Mouse (Mus musculus): ENCODE measurements at regions not wholly inside any gene's neighbourhood (a gene's known extent, or its start where the extent isn't known, plus 50 kb on each side); places are given as distances from the start of the nearest gene placed in this dataset.

DNA sequence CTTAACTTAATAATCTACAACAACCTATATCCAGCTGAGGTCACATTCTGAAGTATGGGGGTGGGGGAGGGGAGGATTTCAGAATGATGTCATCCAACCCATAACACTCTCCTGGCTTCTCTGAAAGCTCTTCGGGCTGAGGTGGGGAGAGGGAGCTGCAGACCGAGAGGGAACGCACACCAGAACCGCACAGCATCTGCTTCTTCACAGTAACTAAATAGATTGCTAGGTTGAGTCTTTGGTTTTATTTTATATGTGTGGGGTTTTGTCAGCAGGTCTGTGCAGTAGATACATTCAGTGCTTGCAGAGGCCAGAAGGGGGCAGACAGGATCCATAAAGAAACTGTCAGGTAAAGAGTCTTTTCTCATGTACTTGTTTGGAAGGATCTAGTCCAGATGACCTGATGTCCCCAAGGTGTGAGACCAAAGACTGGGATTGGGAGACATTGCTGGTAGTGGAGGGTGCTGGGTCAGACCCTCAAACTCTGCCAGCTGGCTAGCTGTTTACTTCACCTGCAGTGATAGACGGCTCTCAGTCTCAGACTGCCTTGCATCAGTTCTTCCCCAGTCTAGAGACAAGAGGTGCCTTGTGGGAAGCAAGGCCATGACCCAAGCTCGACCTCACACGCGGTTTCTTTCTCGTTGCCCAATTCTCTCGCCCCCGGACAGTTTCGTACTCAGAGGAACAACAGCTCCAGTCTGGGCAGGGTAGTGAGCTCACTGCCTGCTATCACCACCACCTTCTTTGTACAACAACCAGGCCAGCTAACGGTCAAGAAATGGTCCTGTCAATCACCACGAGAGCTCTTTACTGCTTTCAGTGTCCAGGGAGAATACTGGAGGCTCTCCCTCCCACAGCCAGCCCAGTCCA lies 83.2 kb upstream of the C1qtnf3 start:
- peak; percentile 39 for DNase-seq (ENCODE audit: low read depth, low spot score)
- in situ Hi-C loops (cut with MboI; ENCODE audit: low sequenced_read_pairs in 2 of 2, unreplicated experiment in 2 of 2), result no loop called here
- Histone ChIP-seq H3K4me1 (ENCODE audit: control insufficient read depth in 2 of 2, insufficient read depth in 2 of 2, low read length in 2 of 2, poor library complexity in 1 of 2) (peaks cover 4 to 6% of the 10 kb centered on the region in 2 experiments; a peak in 3 of 4 replicates), H3K9me3 (ENCODE audit: control insufficient read depth, insufficient read depth, low read depth, low read length) (no peaks in the 10 kb centered on the region), H3K9ac (ENCODE audit: insufficient read depth, low read depth, low read length, poor library complexity, severe bottlenecking) (no peak overlapping the region), H3K27ac (ENCODE audit: insufficient read depth, low read depth, low read length, poor library complexity, severe bottlenecking) (no peak overlapping the region), H3K4me3 (ENCODE audit: insufficient read depth in 1 of 2, low read depth in 1 of 2, low read length in 2 of 2, poor library complexity in 1 of 2, severe bottlenecking in 1 of 2) (no peak overlapping the region), H3K36me3 (ENCODE audit: control insufficient read depth, insufficient read depth, low read length, poor library complexity, severe bottlenecking) (no peaks in the 10 kb centered on the region)
- no peak for TF ChIP-seq MAFK (IDR thresholded peaks at IDR 0.05; ENCODE audit: insufficient read depth, low read depth, low read length)
- TF ChIP-seq ZC3H11A (IDR thresholded peaks at IDR 0.05; ENCODE audit: borderline replicate concordance, low read depth, low read length), result peak; percentile 56
- TF ChIP-seq ZNF384 (IDR thresholded peaks at IDR 0.05; ENCODE audit: low read depth, low read length), result no peak
- TF ChIP-seq HCFC1 (IDR thresholded peaks at IDR 0.05; ENCODE audit: borderline replicate concordance, insufficient read depth, low read length), result no peak
- no peak for TF ChIP-seq CHD2 (IDR thresholded peaks at IDR 0.05; ENCODE audit: low read depth, low read length)

DNA sequence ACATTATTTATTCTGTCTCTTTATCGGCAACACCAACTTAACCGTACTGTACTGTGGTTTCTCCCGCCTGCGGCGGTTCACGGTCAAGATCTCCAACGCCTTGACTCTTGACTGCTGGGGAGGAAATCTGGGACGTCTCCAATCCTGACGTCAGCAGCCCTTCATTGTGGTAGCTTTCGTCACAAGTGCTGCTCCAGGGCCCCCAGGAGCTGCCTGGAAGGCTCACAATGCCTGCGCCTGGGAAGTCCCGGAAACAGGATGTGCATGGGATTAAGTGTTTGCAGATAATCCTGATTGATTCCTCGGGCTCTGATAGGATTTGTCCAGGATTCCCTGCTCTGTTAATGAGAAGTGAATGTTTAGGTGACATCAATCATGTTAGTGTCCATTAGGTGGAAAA lies 82.3 kb upstream of the C1qtnf3 start:
- no peak for DNase-seq (ENCODE audit: low read depth, low spot score)
- Histone ChIP-seq H3K27ac (ENCODE audit: insufficient read depth, low read depth, low read length, poor library complexity, severe bottlenecking) (no peak overlapping the region), H3K9me3 (ENCODE audit: control insufficient read depth, insufficient read depth, low read depth, low read length) (no peaks in the 10 kb centered on the region), H3K4me3 (ENCODE audit: insufficient read depth in 1 of 2, low read depth in 1 of 2, low read length in 2 of 2, poor library complexity in 1 of 2, severe bottlenecking in 1 of 2) (no peak overlapping the region), H3K4me1 (ENCODE audit: control insufficient read depth in 2 of 2, insufficient read depth in 2 of 2, low read length in 2 of 2, poor library complexity in 1 of 2) (peaks cover 4 to 6% of the 10 kb centered on the region in 2 experiments; a peak in 3 of 4 replicates), H3K9ac (ENCODE audit: insufficient read depth, low read depth, low read length, poor library complexity, severe bottlenecking) (no peak overlapping the region), H3K36me3 (ENCODE audit: control insufficient read depth, insufficient read depth, low read length, poor library complexity, severe bottlenecking) (no peaks in the 10 kb centered on the region)
- TF ChIP-seq HCFC1 (IDR thresholded peaks at IDR 0.05; ENCODE audit: borderline replicate concordance, insufficient read depth, low read length), result no peak
- TF ChIP-seq ZC3H11A (IDR thresholded peaks at IDR 0.05; ENCODE audit: borderline replicate concordance, low read depth, low read length), result no peak
- in situ Hi-C loops (cut with MboI; ENCODE audit: low sequenced_read_pairs in 2 of 2, unreplicated experiment in 2 of 2), result loop anchor here in 1 of 2 experiments (10.0 kb wide), 1 partner anchor 375 kb away; no protein-coding TSS in a partner anchor

DNA sequence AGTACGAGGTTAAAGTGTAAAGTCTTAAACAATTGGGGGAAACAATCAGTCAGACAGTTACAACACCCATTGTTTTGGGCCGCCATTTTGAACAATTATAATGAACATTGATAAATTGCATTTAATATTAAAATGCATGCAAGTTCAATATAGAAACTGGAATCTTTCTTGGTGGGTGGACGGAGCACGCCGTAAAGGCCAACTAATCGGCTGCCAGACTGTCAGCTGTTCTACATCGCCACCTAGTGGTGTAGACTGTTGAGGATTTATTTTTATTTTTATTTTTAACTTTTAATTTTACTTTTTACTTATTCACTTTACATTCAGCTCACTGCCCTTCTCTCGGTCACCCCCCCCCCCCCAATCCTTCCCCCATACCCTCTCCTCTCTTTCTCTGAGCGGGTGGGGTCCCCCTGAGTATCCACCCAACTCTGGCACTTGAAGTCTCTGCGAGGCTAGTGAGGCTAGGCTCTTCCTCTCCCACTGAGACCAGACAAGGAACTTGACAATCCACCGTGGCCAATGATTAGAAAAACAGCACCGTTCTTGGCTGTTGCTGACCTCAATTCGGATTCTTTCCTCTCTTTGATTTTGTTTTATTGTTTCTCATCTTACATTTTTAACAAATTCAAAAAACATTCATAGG lies 79.7 kb upstream of the C1qtnf3 start:
- Histone ChIP-seq H3K9ac (ENCODE audit: insufficient read depth, low read depth, low read length, poor library complexity, severe bottlenecking) (no peak overlapping the region), H3K36me3 (ENCODE audit: control insufficient read depth, insufficient read depth, low read length, poor library complexity, severe bottlenecking) (no peaks in the 10 kb centered on the region), H3K4me3 (ENCODE audit: insufficient read depth in 1 of 2, low read depth in 1 of 2, low read length in 2 of 2, poor library complexity in 1 of 2, severe bottlenecking in 1 of 2) (no peak overlapping the region), H3K27ac (ENCODE audit: insufficient read depth, low read depth, low read length, poor library complexity, severe bottlenecking) (no peak overlapping the region), H3K9me3 (ENCODE audit: control insufficient read depth, insufficient read depth, low read depth, low read length) (no peaks in the 10 kb centered on the region), H3K4me1 (ENCODE audit: control insufficient read depth in 2 of 2, insufficient read depth in 2 of 2, low read length in 2 of 2, poor library complexity in 1 of 2) (peaks cover 4% of the 10 kb centered on the region in 2 experiments; a peak in 2 of 4 replicates)
- no peak for TF ChIP-seq HCFC1 (IDR thresholded peaks at IDR 0.05; ENCODE audit: borderline replicate concordance, insufficient read depth, low read length)
- peak; percentile 52; the same call in 1 of the 2 replicates for TF ChIP-seq ZC3H11A (IDR thresholded peaks at IDR 0.05; ENCODE audit: borderline replicate concordance, low read depth, low read length)
- in situ Hi-C loops (cut with MboI; ENCODE audit: low sequenced_read_pairs in 2 of 2, unreplicated experiment in 2 of 2), result loop anchor here in 1 of 2 experiments (10.0 kb wide), 1 partner anchor 378 kb away; no protein-coding TSS in a partner anchor
- no peak for DNase-seq (ENCODE audit: low read depth, low spot score)

DNA sequence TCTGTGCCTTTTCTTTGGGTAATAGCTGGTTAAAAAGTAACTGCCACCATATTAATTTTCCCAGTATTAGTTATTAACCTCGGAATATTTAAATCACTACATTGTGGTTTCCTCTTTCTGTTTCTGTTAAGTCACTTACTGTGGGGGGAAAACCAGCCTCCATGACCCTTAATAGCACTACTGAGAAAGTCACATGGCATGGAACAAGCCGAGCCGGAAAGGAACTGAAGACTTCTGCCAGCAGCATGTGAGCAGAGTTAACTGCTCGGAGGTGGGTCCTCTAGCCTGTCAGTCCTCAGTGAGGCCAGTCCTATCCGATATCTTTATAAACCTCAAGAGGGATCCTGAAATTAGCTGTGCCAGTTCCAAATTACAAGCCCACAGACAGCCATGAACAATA lies 75.8 kb upstream of the C1qtnf3 start:
- Histone ChIP-seq H3K4me1 (ENCODE audit: control insufficient read depth in 2 of 2, insufficient read depth in 2 of 2, low read length in 2 of 2, poor library complexity in 1 of 2) (no peaks in the 10 kb centered on the region), H3K27ac (ENCODE audit: insufficient read depth, low read depth, low read length, poor library complexity, severe bottlenecking) (no peak overlapping the region), H3K4me3 (ENCODE audit: insufficient read depth in 1 of 2, low read depth in 1 of 2, low read length in 2 of 2, poor library complexity in 1 of 2, severe bottlenecking in 1 of 2) (no peak overlapping the region), H3K36me3 (ENCODE audit: control insufficient read depth, insufficient read depth, low read length, poor library complexity, severe bottlenecking) (no peaks in the 10 kb centered on the region), H3K9me3 (ENCODE audit: control insufficient read depth, insufficient read depth, low read depth, low read length) (no peaks in the 10 kb centered on the region), H3K9ac (ENCODE audit: insufficient read depth, low read depth, low read length, poor library complexity, severe bottlenecking) (no peak overlapping the region)
- in situ Hi-C loops (cut with MboI; ENCODE audit: low sequenced_read_pairs in 2 of 2, unreplicated experiment in 2 of 2), result loop anchor here (10.0 to 25.0 kb wide), 2 partner anchors 364 to 382 kb away; no protein-coding TSS in a partner anchor
- no peak for TF ChIP-seq ZC3H11A (IDR thresholded peaks at IDR 0.05; ENCODE audit: borderline replicate concordance, low read depth, low read length)
- no peak for TF ChIP-seq MAFK (IDR thresholded peaks at IDR 0.05; ENCODE audit: insufficient read depth, low read depth, low read length)
- no peak for TF ChIP-seq CHD2 (IDR thresholded peaks at IDR 0.05; ENCODE audit: low read depth, low read length)
- TF ChIP-seq HCFC1 (IDR thresholded peaks at IDR 0.05; ENCODE audit: borderline replicate concordance, insufficient read depth, low read length), result no peak
- no peak for TF ChIP-seq ZNF384 (IDR thresholded peaks at IDR 0.05; ENCODE audit: low read depth, low read length)
- DNase-seq (ENCODE audit: low read depth, low spot score), result no peak
